ENCODE assay signal across 9 mouse cellular contexts in the genomic region with DNA sequence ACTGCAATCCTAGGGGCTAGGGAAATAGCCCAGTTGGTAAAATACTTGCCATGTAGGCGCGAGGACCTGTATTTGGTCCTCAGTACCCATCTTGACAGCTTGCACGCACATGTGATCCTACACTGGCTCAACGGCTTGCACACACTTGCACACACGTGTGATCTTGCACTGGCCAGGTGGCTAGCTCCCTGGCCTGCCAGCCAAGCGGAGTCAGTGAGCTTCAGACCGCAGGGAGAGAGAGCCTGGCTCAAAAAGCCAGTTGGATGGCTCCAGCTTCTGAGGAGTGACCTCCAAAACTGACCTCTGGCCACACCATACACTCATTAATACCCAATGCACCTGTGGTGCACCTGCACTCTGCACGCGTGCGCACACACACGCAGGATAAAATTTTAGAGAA. TPM values are rescaled to one million over a fixed set of nuclear protein-coding genes. Genes with fewer than 3 reads are reported as not detected.
DNase-seq lines count a peak whose midpoint lies in the region; ATAC-seq and TF ChIP-seq lines count a peak whose summit lies in the region.
"Had no signal": no experiment of that assay in that cellular context is flagged by ENCODE, and none has a peak within 500 bp of the region (broad histone marks: within the 10 kb centered on the region; RNA-seq: fewer than 3 reads in every experiment).

No protein-coding gene starts in this region.

- H3K9ac ChIP-seq in heart, embryonic 15.5 days, result no peak overlapping the region
- no peak overlapping the region for H3K9ac ChIP-seq in embryonic facial prominence, embryonic 13.5 days
- peak overlapping the region; percentile 80 for H3K9ac ChIP-seq in liver, embryonic 14.5 days (replicated peaks)

- no peaks in the 10 kb centered on the region; the same call in 1 of the 2 replicates for H3K36me3 ChIP-seq in heart, embryonic 15.5 days
- H3K36me3 ChIP-seq in E14TG2a.4 (ENCODE audit: insufficient read depth, low read length), result peaks cover 2% of the 10 kb centered on the region; the same call in 1 of the 2 replicates
- no peaks in the 10 kb centered on the region for H3K36me3 ChIP-seq in embryonic facial prominence, embryonic 13.5 days
- peaks cover 15% of the 10 kb centered on the region for H3K36me3 ChIP-seq in liver, embryonic 14.5 days (replicated peaks; ENCODE audit: control insufficient read depth, insufficient read depth, low read depth)

- ATAC-seq in heart, embryonic 15.5 days (replicated peaks; ENCODE audit: insufficient number of reproducible peaks, insufficient read depth, low FRiP score, low read depth), result no peak
- no peak for ATAC-seq in embryonic facial prominence, embryonic 13.5 days (ENCODE audit: insufficient number of reproducible peaks, insufficient read depth, low FRiP score, low TSS enrichment, low read depth)
- ATAC-seq in liver, embryonic 14.5 days (ENCODE audit: insufficient read depth), result no peak

- H3K27ac ChIP-seq in heart, embryonic 15.5 days, result no peak overlapping the region
- H3K27ac ChIP-seq in embryonic facial prominence, embryonic 13.5 days, result no peak overlapping the region
- H3K27ac ChIP-seq in liver, embryonic 14.5 days, result peak overlapping the region; percentile 97

- no peak for TF ChIP-seq CTCF in E14TG2a.4 (conservative IDR thresholded peaks at IDR 0.05; ENCODE audit: low read length)
- no peak for TF ChIP-seq CTCF in liver, embryonic 14.5 days (IDR thresholded peaks at IDR 0.05; ENCODE audit: low read depth)

- peak overlapping the region; percentile 89; the same call in 1 of the 2 replicates for H3K4me2 ChIP-seq in heart, embryonic 15.5 days
- H3K4me2 ChIP-seq in embryonic facial prominence, embryonic 13.5 days, result peak overlapping the region; percentile 93
- peak overlapping the region; percentile 92 for H3K4me2 ChIP-seq in liver, embryonic 14.5 days (ENCODE audit: low read depth)

- peak overlapping the region; percentile 90 for H3K4me3 ChIP-seq in heart, embryonic 15.5 days
- H3K4me3 ChIP-seq in E14TG2a.4 (replicated peaks; ENCODE audit: low read length), result peak overlapping the region; percentile 90; the same call in 1 of the 2 replicates
- H3K4me3 ChIP-seq in embryonic facial prominence, embryonic 13.5 days, result peak overlapping the region; percentile 81; the same call in 1 of the 2 replicates
- H3K4me3 ChIP-seq in liver, embryonic 14.5 days (ENCODE audit: insufficient read depth in 1 of 2, low read depth in 2 of 2, low read length in 2 of 2), result peak overlapping the region; percentile 86 to 89

- no peak for DNase-seq in heart, adult 18-20 months
- no peak for DNase-seq in liver, embryonic 14.5 days (ENCODE audit: low read depth in 3 of 3, low spot score in 3 of 3)
- DNase-seq in natural killer cell, adult 2 months (ENCODE audit: low spot score in 2 of 2), result no peak
- DNase-seq in right cerebral cortex, postnatal 14 days, result no peak
- DNase-seq in adrenal gland, postnatal 4 days (ENCODE audit: low spot score in 2 of 2), result no peak
- DNase-seq: layer of hippocampus, adult 9-11 months had no signal

- no peaks in the 10 kb centered on the region for H3K27me3 ChIP-seq in heart, embryonic 15.5 days
- H3K27me3 ChIP-seq in E14TG2a.4 (ENCODE audit: insufficient read depth, low read length), result peaks cover 46% of the 10 kb centered on the region
- H3K27me3 ChIP-seq in embryonic facial prominence, embryonic 13.5 days, result peaks cover 15% of the 10 kb centered on the region
- no peaks in the 10 kb centered on the region for H3K27me3 ChIP-seq in liver, embryonic 14.5 days (ENCODE audit: control insufficient read depth, insufficient read depth, low read length)

- no peak for TF ChIP-seq EP300 in liver, embryonic 14.5 days (IDR thresholded peaks at IDR 0.05; ENCODE audit: low read depth)

- 86% methylated on average over 11 of the region's 11 CpGs for WGBS in heart, embryonic 15.5 days
- WGBS in embryonic facial prominence, embryonic 13.5 days, result 84% methylated on average over 11 of the region's 11 CpGs
- 64% methylated on average over 11 of the region's 11 CpGs for WGBS in liver, embryonic 14.5 days (ENCODE audit: insufficient replicate concordance)

- no peaks in the 10 kb centered on the region for H3K9me3 ChIP-seq in heart, embryonic 15.5 days (replicated peaks)
- H3K9me3 ChIP-seq in E14TG2a.4 (ENCODE audit: low read length), result peaks cover 19% of the 10 kb centered on the region
- H3K9me3 ChIP-seq in embryonic facial prominence, embryonic 13.5 days, result no peaks in the 10 kb centered on the region
- H3K9me3 ChIP-seq in liver, embryonic 14.5 days (ENCODE audit: control insufficient read depth, low read length), result no peaks in the 10 kb centered on the region

- peaks cover 22% of the 10 kb centered on the region for H3K4me1 ChIP-seq in heart, embryonic 15.5 days (replicated peaks)
- H3K4me1 ChIP-seq in E14TG2a.4 (replicated peaks; ENCODE audit: low read depth, low read length), result peaks cover 44% of the 10 kb centered on the region
- peaks cover 23% of the 10 kb centered on the region for H3K4me1 ChIP-seq in embryonic facial prominence, embryonic 13.5 days
- peaks cover 21 to 43% of the 10 kb centered on the region in 2 experiments for H3K4me1 ChIP-seq in liver, embryonic 14.5 days (replicated peaks; ENCODE audit: control insufficient read depth in 2 of 2, insufficient read depth in 2 of 2, low read length in 1 of 2)

RNA-seq across cellular contexts. Expression of a gene that starts 1.5 kb away (rescaled TPM):
- 69.9 and 75.6 TPM in 2 replicates for polyA plus RNA-seq in heart, embryonic 15.5 days (2015; fragmentation: Nextera tagmentation; extraction: Ambion mirVana)
- 10 to 100 TPM; 88.6 to 92.2 TPM for total RNA-seq in heart, adult 18-20 months (2021)
- 43.8 and 60.0 TPM in 2 replicates for polyA plus RNA-seq in embryonic facial prominence, embryonic 13.5 days (2015; fragmentation: Nextera tagmentation; extraction: Ambion mirVana)
- 81.8 and 106 TPM in 2 replicates for polyA plus RNA-seq in liver, embryonic 14.5 days (2012; rRNA removed)
- 369 and 390 TPM in 2 replicates for polyA plus RNA-seq in liver, embryonic 14.5 days (2014; fragmentation: Nextera tagmentation; extraction: Ambion mirVana)
- total RNA-seq in adrenal gland, postnatal 4 days (2021), result 10 to 100 TPM; 43.2 to 44.4 TPM

RNA-seq across cellular contexts. Expression of a gene that starts 23.4 kb away (rescaled TPM):
- 0.89 and 5.5 TPM in 2 replicates for polyA plus RNA-seq in heart, embryonic 15.5 days (2015; fragmentation: Nextera tagmentation; extraction: Ambion mirVana)
- 1 to 10 TPM in 1 of 2 experiments, under 1 TPM in 1; 0.37 to 2.1 TPM for total RNA-seq in heart, adult 18-20 months (2021)
- polyA plus RNA-seq in embryonic facial prominence, embryonic 13.5 days (2015; fragmentation: Nextera tagmentation; extraction: Ambion mirVana), result 0.87 and 1.7 TPM in 2 replicates
- polyA plus RNA-seq in liver, embryonic 14.5 days (2012; rRNA removed), result 0.04 and 0.07 TPM in 2 replicates
- 0.16 and 0.47 TPM in 2 replicates for polyA plus RNA-seq in liver, embryonic 14.5 days (2014; fragmentation: Nextera tagmentation; extraction: Ambion mirVana)
- total RNA-seq in adrenal gland, postnatal 4 days (2021), result under 1 TPM; 0.45 to 0.48 TPM

RNA-seq across cellular contexts. Expression of a gene that starts 55.5 kb away (rescaled TPM):
- polyA plus RNA-seq in heart, embryonic 15.5 days (2015; fragmentation: Nextera tagmentation; extraction: Ambion mirVana), result 90.4 and 98.4 TPM in 2 replicates
- 10 to 100 TPM; 66.6 to 67.6 TPM for total RNA-seq in heart, adult 18-20 months (2021)
- polyA plus RNA-seq in embryonic facial prominence, embryonic 13.5 days (2015; fragmentation: Nextera tagmentation; extraction: Ambion mirVana), result 13.9 and 16.8 TPM in 2 replicates
- polyA plus RNA-seq in liver, embryonic 14.5 days (2012; rRNA removed), result 3.5 and 4.8 TPM in 2 replicates
- polyA plus RNA-seq in liver, embryonic 14.5 days (2014; fragmentation: Nextera tagmentation; extraction: Ambion mirVana), result 2.4 and 3.4 TPM in 2 replicates
- total RNA-seq in adrenal gland, postnatal 4 days (2021), result 10 to 100 TPM; 29.5 to 31.9 TPM
